Mouse (Mus musculus) adrenal gland, adult 8-10 months (tissue): ENCODE data around the gene Kcnma1. TPM values are rescaled to one million over a fixed set of nuclear protein-coding genes. Genes with fewer than 3 reads are reported as not detected.

ENCODE experiments used
- DNase-seq: peaks from one replicate; pipeline ENCODE4 v3.0.0; 2022
- total RNA-seq, 4 experiments: library from RNA; stranded (reverse); gene quantifications; 2 replicates each; pipeline ENCODE4 v1.2.4; 2022

Kcnma1 gene
- total RNA-seq, 4 experiments from 2014 or later, result 66.1 to 162 (median 106) TPM

DNA sequence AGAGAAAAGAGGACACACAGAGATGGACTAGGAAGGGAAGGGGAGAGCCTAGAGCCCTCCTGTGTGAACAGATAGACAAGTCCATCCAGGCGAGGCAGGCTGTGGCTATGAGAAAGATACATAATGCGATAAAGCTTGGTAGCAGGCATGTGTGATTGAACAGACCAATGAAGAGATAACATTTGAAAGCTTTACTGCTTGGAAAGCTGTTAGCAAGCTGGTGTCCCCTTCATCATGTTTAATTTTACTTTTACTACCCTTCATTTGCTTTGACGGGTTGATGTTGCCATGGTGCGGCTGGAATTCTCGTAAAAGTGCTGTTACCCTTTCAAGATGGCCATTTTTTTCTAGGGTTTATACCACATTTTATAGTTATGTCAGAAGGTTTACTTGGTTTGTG, 769.8 kb downstream of the Kcnma1 start:
- DNase-seq, result no peak

DNA sequence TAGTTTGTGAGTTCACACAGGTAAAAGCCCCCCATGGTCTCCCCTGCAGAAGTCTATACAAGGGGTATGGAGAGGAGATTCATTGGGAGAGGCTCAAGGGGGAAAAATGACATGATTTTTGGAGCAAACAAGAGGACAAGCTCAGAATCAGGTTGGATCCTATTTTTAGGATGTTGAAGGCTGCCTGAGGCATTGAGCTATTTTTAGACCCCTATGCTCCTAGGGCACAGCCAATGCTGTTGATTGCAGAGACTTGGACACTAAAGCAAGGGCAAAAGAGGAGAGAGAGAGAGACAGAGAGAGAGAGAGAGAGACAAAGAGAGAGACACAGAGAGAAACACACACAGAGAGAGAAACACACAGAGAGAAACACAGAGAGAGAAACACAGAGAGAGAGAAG, 770.4 kb downstream of the Kcnma1 start:
- DNase-seq, result no peak

Other genes with a start within 250 kb of the Kcnma1 start
- gene Dlg5, start 231.4 kb upstream of the Kcnma1 start, total RNA-seq, result 10 to 100 TPM; 49.9 to 76.1 (median 55.6) TPM